Mouse (Mus musculus) thymus, adult 2 months (tissue): Measurements from ENCODE around the gene Ptpn1.

ENCODE experiments used
- CTCF ChIP-seq: fragments of 200-500 bp; IDR thresholded peaks from 2 replicates; pipeline ENCODE4 v1.5.1; 2012; ENCODE audit warnings: mild to moderate bottlenecking, control low read depth, low read length, moderate library complexity, borderline replicate concordance; ENCODE audit not compliant: control insufficient read depth, poor library complexity, insufficient read depth; ENCODE audit errors: extremely low read depth
- POLR2A ChIP-seq: fragments of 200-500 bp; IDR thresholded peaks from 2 replicates; pipeline ENCODE4 v1.6.1; 2012; ENCODE audit warnings: mild to moderate bottlenecking, low read length, control low read depth, moderate library complexity; ENCODE audit not compliant: control insufficient read depth, poor library complexity, insufficient read depth; ENCODE audit errors: extremely low read depth

GRCm38 (mm10) chr2:167938786-167939185 is 6.9 kb downstream of the Ptpn1 start:
- TF ChIP-seq CTCF (no peak), POLR2A (no peak)
